Mouse (Mus musculus) urinary bladder, postnatal 10 days (tissue): ENCODE results near the gene Prkaca.
A peak's percentile ranks its signal among the peaks of the same experiment; 100 is the strongest.
"Not testable (repeated sequence)": the region's sequence is repeated elsewhere in the genome, so short reads cannot be mapped to it uniquely, and the experiment has no call there.

Source experiments
- DNase-seq: peaks from one replicate; pipeline ENCODE4 v3.0.0; 2022; ENCODE audit warnings: low spot score

Gene Prkaca

GRCm38 (mm10) chr8:84002957-84003611 is 30.3 kb downstream of the Prkaca start:
- no peak for DNase-seq

GRCm38 (mm10) chr8:84003612-84004246 is 30.9 kb downstream of the Prkaca start:
- no peak for DNase-seq

GRCm38 (mm10) chr8:84004533-84005201 is 31.9 kb downstream of the Prkaca start:
- peak; percentile 67 for DNase-seq

GRCm38 (mm10) chr8:84005502-84005901 is 32.7 kb downstream of the Prkaca start:
- not testable (repeated sequence) for DNase-seq

- DNase-seq, result no peak
Observed at GRCm38 (mm10) chr8:84008362-84008761, 35.6 kb downstream of the Prkaca start.

DNA sequence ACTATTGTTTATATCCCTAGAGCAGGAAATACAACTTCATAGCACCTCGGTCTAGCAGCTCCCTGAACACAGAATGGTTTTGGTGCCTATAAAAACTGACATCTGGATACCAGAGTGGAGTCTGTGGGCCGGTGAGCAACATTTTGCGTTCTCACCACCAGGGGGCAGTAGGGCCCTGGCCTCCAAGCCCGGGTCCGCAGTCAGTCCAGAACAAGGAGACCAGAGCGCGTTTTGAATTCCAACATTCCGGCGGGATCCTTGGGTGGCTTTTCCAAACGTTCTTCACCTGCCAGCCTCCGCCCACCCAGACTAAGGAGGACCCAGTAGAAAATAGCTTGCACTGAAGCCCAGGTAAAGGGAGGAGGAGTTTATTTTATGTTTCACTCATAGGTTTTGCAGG is 37.1 kb downstream of the Prkaca start:
- DNase-seq, result peak; percentile 67

- DNase-seq, result no peak
Observed at GRCm38 (mm10) chr8:84010625-84011611, 38.1 kb downstream of the Prkaca start.

DNA sequence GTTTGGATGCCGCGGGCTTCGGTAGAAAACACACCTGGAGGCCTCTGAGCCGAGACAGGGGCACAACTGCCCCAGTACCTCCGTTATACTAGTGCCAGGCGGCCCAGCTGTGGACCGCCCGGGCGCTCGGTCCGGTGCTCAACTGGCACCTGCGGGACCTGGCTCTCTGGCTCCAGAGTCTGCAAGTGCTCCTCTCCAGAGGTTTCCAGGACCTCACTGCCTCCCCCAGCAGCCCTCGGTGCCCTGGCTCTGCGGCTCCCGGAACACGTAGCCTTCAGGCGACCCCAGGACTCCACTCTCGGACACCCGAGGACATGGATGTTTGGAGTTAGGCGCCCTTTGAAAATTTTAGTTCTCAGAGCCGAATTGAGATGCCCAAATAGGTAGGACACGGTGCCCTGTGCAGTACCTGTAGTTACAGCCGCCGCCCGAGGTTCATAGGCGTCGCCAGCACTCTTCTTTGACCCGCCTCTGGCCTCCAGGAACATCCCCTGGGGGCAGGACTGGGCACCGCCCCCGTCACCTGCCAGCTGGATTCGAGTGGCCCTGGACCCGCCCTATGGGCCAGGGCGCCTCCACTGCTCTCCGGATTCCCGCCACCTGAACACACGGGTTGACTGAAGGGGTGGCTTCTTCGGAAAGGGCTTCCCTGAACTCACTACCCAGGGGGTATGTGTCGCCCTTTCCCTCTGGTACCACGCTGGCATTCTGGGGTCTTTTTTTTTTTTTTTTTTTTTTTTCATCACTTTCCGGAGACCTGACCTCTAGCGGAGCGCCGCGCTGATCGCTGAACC is 39.1 kb downstream of the Prkaca start, which contains the start of gene 2210011C24Rik:
Gene 2210011C24Rik, minus strand, starts transcription at position 467 of the 794 bp plus-strand sequence.
- no peak for DNase-seq

DNA sequence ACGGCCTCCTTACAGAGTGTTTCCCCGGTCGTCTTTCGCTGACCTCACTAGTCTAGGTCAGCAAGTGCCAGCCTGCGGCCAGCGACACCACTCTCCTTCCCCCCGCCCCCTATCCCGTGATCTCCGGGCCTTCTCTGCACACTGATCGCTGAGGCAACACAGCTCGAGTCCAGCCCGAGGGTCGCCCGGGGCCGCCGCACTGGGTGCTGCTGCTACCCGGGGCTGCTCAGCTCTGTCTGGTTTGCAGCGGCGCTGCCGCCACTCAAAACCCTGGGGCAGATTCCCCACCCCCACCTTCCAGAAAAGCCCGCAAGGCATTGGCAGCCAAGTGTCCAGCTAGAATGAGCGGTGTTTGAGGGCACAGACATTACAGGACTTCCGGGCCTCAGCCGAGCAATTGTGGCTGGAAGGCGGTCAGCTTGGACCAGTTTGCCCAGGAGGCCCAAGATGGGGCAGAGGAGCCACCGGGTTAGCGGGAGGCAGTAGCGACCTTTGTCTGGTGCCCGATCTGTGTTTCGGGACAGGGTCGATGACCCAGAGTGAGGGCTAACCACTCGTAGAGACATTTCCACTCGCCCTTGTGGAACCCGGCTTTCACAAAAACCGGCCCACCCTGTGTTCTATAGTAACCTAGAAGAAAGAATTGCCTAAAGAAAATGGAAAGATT is 39.8 kb downstream of the Prkaca start:
- no peak for DNase-seq

DNA sequence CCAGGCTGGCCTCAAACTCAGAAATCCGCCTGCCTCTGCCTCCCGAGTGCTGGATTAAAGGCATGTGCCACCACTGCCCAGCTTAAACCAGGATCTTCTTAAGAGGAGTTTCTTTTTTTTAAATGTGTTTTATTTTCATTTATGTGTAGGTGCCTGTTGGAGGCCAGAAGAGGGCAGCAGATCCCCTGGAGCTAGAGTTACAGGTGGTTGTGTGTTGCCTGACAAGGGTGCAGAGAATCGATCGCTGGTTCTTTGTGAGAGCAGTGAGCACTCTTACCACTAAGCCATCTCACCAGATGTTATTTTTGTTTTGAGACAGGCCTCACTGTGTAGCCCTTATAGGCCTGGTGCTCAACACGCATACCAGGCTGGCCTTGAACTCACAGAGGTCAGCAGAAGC is 43.0 kb downstream of the Prkaca start:
- no peak for DNase-seq

- DNase-seq, result no peak
Observed at GRCm38 (mm10) chr8:84019738-84020137, 46.9 kb downstream of the Prkaca start.

GRCm38 (mm10) chr8:84021096-84021495 is 48.3 kb downstream of the Prkaca start, which contains the start of gene Palm3:
TSS of gene Palm3 (plus strand) at chr8:84021471.
- no peak for DNase-seq

GRCm38 (mm10) chr8:84021569-84021968 is 48.8 kb downstream of the Prkaca start:
- DNase-seq, result no peak

DNA sequence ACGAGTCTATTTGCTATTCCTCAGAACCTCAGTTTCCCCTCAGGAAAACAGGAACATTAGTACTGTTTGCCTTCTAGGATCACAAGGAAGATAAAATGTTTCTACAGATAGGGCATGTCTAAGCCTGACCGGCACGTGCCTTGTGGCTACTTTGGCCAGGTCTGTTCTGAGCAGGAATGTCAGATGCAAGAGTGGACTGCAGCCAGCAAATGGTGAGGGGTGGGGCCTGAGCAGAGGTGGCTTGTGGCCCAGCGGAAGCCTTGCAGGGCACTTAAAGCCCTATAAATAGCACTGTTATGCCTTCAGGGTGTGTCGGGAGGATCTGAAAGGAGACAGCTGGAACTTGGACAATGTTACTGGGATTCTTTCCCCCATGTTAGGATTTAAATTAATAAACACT is 50.3 kb downstream of the Prkaca start:
- no peak for DNase-seq

- no peak for DNase-seq
Observed at GRCm38 (mm10) chr8:84023631-84024030, 50.8 kb downstream of the Prkaca start.

DNA sequence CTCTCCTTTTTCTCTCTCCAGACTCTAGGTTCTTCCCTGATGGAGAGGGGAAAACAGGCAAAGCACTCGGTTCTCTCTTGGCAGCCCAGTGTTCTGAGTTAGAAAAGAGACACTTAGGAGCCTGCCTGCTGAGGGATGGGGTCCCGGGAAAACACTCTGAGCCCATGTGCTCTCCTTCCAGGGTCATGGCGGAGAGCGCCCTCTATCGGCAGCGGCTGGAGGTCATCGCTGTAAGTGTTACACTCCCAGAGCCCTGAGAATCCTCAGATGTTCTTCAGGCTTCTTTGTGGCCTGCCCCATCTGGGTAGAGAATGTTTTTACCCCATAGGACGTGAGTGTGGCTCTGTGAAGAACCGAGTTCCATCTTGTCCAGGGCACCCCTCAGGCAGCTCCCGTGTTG is 51.4 kb downstream of the Prkaca start:
- no peak for DNase-seq

- no peak for DNase-seq
Observed at GRCm38 (mm10) chr8:84025863-84026262, 53.1 kb downstream of the Prkaca start.

GRCm38 (mm10) chr8:84027449-84027848 is 54.7 kb downstream of the Prkaca start:
- DNase-seq, result no peak

DNA sequence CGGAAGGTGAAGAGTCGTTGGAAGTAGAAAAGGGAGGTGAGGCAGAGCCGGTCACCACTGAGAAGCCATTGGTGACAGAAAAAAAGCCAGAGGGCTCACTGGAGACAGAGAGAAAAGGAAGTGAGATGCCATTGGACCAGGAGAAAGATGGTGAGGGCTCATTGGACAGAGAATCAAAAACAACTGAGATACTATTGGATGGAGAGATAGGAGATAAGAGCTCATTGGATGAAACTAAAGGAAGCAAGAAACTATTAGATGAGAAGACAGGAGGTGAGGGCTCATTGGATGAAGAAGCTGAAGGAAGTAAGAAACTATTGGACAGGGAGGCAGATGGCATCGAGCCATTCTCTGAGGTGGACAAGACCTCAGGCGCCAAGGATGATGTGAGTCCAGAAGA is 56.5 kb downstream of the Prkaca start:
- no peak for DNase-seq

GRCm38 (mm10) chr8:84032777-84033176 is 60.0 kb downstream of the Prkaca start:
- DNase-seq, result no peak

DNA sequence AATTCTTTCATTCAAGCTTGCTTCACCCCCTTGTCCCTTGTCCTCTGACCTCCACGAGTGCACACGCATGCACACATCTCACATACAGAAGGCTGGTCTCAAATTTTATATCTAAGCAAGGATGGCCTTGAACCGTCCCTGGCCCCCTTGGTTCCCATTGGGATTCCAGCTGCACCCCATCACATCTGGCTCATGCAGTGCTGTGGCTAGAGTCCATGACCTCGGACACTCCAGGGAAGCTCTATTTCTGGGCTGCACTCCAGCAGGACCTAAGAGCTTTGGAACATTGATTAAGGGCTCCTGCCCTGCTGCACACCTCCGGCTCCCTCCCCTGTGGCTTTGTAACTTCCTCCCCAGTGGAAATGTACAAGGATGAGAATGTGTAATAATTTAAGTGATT is 65.2 kb downstream of the Prkaca start:
- DNase-seq, result no peak
